Mouse (Mus musculus): ENCODE results near the gene Zfpm1. TPM values are rescaled to one million over a fixed set of nuclear protein-coding genes. Genes with fewer than 3 reads are reported as not detected.

Zfpm1 gene
- polyA plus RNA-seq (2015; fragmentation: Nextera tagmentation; extraction: Ambion mirVana), result 15.4 and 15.7 TPM in 2 replicates

DNA sequence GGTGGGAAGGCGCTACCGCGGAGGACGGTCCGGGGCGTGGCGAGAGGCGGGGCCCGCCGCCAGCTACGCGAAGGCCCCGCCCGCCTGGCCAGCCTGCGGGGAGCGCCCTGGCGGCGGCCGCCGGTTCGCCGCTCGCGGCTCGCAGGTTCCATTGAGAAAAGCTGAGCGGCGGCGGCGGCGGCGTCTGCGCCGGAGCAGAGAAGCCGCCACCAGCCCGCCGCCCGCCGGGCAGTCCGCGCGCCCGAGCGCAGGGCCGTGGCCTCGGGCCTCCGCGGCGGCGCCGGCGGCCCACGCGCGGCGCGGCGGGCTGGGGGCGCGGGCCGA lies at the start of gene Zfpm1:
Zfpm1 (plus strand) TSS at position 107 of the 324 bp plus-strand sequence.

DNA sequence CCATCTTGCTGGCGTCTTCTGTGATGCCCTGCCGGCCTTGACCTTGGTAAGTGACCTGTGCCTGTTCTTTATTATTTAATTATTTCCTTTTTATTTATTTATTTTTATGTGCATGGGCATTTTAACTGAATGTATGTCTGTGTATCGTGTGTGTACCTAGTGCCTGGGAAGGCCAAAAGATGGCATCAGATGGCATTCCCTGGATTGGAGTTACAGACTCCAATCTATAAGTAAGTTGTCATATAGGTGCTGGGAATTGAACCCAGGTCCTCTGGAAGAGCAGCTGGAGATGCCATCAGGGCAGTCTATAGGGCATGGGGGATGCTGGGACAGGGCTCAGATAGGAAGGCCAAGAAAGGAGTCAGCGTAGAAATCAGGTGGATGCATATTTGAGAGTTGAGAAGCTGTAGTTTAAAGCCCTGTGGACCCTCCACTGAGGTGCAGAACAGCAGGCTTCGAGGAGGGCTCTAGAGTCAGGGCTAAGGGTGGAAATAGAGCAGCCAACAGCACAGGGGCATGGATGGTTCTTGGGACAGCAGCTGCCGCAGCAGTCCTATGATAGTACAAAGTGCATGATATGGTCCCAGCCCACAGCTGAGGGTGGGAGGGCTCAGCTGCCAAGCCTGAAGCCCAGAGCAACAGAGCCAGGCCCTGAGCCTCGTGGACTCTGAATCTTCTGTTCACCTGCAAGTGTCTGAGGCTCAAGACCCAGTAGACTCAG lies 78.9 kb downstream of the Zfpm1 start, which contains the start of gene Trhr2:
Trhr2 (minus strand) TSS at position 51 of the 721 bp plus-strand sequence.

DNA sequence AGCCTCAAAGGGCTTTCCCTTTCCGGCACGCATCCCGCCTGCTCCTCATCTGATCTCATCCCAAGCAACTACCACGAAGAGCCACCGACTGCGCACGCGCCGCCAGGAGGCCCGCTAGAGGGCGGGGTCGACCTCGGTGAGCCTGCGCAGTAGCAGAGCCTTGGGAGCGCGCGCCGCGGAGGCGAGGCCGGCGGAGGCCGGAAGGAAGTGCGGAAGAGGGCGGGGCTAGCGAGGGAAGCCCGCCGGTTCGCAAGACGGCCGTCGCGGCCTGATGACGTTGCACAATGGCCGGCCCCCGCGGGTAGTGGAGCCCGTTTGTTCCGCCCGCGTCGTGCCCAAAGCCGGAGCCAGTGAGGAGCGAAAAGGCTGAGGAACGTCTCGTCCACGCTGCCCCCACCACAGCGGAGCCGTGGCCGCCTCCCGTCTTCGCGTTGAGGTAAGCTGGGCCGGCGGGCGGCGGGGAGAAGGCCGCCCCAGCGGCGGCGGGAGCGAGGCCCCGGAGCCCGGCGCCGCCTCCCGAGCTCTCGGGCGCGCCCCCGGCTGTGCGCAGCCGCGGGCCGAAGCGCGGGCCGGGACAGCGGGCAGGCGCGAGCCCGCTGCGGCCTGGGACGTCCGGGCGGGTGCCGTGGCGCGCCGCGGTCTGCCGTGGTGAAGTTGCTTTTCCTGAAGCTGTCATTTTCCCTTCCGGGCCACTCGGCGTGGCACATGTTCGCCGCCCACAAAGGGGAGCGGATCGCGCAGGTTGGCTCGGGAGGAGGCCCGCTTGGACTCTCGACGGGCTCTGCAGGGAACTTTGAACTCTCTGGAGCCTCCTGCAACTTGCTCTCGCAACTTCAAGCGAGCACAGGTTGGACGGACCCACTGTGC lies 94.7 kb downstream of the Zfpm1 start, which contains the start of gene Zc3h18:
Zc3h18 (plus strand) TSS at position 245 of the 867 bp plus-strand sequence.

Other genes with a start within 250 kb of the Zfpm1 start
- gene Trhr2, start 78.6 kb downstream of the Zfpm1 start, polyA plus RNA-seq (2015; fragmentation: Nextera tagmentation; extraction: Ambion mirVana), result not detected in 2 replicates
- gene Zc3h18, start 94.5 kb downstream of the Zfpm1 start, polyA plus RNA-seq (2015; fragmentation: Nextera tagmentation; extraction: Ambion mirVana), result 23.8 and 23.9 TPM in 2 replicates
- gene Il17c, start 139.9 kb downstream of the Zfpm1 start, polyA plus RNA-seq (2015; fragmentation: Nextera tagmentation; extraction: Ambion mirVana), result not detected in 2 replicates
- 305 and 420 TPM in 2 replicates for gene Cyba, start 150.8 kb downstream of the Zfpm1 start, polyA plus RNA-seq (2015; fragmentation: Nextera tagmentation; extraction: Ambion mirVana)
- 4.5 and 5.4 TPM in 2 replicates for gene Mvd, start 161.3 kb downstream of the Zfpm1 start, polyA plus RNA-seq (2015; fragmentation: Nextera tagmentation; extraction: Ambion mirVana)
- 0.18 and 0.22 TPM in 2 replicates for gene Snai3, start 178.6 kb downstream of the Zfpm1 start, polyA plus RNA-seq (2015; fragmentation: Nextera tagmentation; extraction: Ambion mirVana)
- gene Rnf166, start 193.9 kb downstream of the Zfpm1 start, polyA plus RNA-seq (2015; fragmentation: Nextera tagmentation; extraction: Ambion mirVana), result 26.7 and 35.5 TPM in 2 replicates
- gene Ctu2, start 194.0 kb downstream of the Zfpm1 start, polyA plus RNA-seq (2015; fragmentation: Nextera tagmentation; extraction: Ambion mirVana), result 20.0 and 26.5 TPM in 2 replicates